Mouse (Mus musculus): ENCODE measurements around the gene Gfi1b. TPM values are rescaled to one million over a fixed set of nuclear protein-coding genes. Genes with fewer than 3 reads are reported as not detected.

Gfi1b gene
- total and polyA plus RNA-seq, 3 experiments = 82.9 to 277 (median 194) TPM

GRCm38 (mm10) chr2:28603542-28603941, 18.2 kb downstream of the Gfi1b start (continued):
- TF ChIP-seq POLR2AphosphoS2 (IDR thresholded peaks at IDR 0.05; ENCODE audit: low read length) = peak; percentile 57; the same call in 1 of the 2 replicates
- no peak for TF ChIP-seq SMC3 (IDR thresholded peaks at IDR 0.05; ENCODE audit: low read depth, low read length)
- peak; percentile 97 for TF ChIP-seq JUND (IDR thresholded peaks at IDR 0.05; ENCODE audit: low read depth, low read length)
- TF ChIP-seq POLR2AphosphoS5 (IDR thresholded peaks at IDR 0.05; ENCODE audit: borderline replicate concordance, low read depth, low read length) = peak; percentile 61; the same call in 1 of the 2 replicates
- TF ChIP-seq RCOR1 (IDR thresholded peaks at IDR 0.05; ENCODE audit: low read depth, low read length) = peak; percentile 71; the same call in 1 of the 2 replicates
- peak; percentile 84 for TF ChIP-seq ETS1 (IDR thresholded peaks at IDR 0.05; ENCODE audit: low read depth, low read length)
- TF ChIP-seq UBTF (IDR thresholded peaks at IDR 0.05; ENCODE audit: borderline replicate concordance, insufficient read depth, low read depth, low read length) = no peak
- no peak for TF ChIP-seq MYB (IDR thresholded peaks at IDR 0.05; ENCODE audit: low read depth, low read length)
- TF ChIP-seq MAFK (IDR thresholded peaks at IDR 0.05; ENCODE audit: borderline replicate concordance, low read depth, low read length) = no peak
- no peak; the same call in 1 of the 2 replicates for TF ChIP-seq ZNF384 (IDR thresholded peaks at IDR 0.05; ENCODE audit: low read depth, low read length)
- no peak for TF ChIP-seq CHD2 (IDR thresholded peaks at IDR 0.05; ENCODE audit: low read length)
- peak; percentile 77; the same call in 1 of the 2 replicates for TF ChIP-seq MEF2A (IDR thresholded peaks at IDR 0.05; ENCODE audit: extremely low read depth, insufficient replicate concordance, low read depth, low read length, poor library complexity, severe bottlenecking)
- no peak for TF ChIP-seq NRF1 (IDR thresholded peaks at IDR 0.05; ENCODE audit: insufficient read depth, low read depth, low read length, poor library complexity, severe bottlenecking)
- TF ChIP-seq SIN3A (IDR thresholded peaks at IDR 0.05; ENCODE audit: low read length) = peak; percentile 71
- TF ChIP-seq HCFC1 (IDR thresholded peaks at IDR 0.05; ENCODE audit: low read depth, low read length) = no peak
- TF ChIP-seq E2F4 (IDR thresholded peaks at IDR 0.05; ENCODE audit: borderline replicate concordance, low read depth, low read length) = no peak
- no peak; the same call in 1 of the 2 replicates for TF ChIP-seq BHLHE40 (IDR thresholded peaks at IDR 0.05; ENCODE audit: borderline replicate concordance, low read depth, low read length)

GRCm38 (mm10) chr2:28601720-28602590, 19.8 kb downstream of the Gfi1b start:
- Histone ChIP-seq H3K36me3 (ENCODE audit: control insufficient read depth in 1 of 2, insufficient read depth in 2 of 2, low read length in 2 of 2) (peaks cover 0 to 75% of the 10 kb centered on the region in 2 experiments; a peak in 2 of 4 replicates), H3K9ac (ENCODE audit: control insufficient read depth, low read depth, low read length, poor library complexity, severe bottlenecking) (peak overlapping the region; percentile 86), H3K4me3 (ENCODE audit: control insufficient read depth in 1 of 2, insufficient read depth in 1 of 2, low read depth in 2 of 2, low read length in 2 of 2) (no peak overlapping the region), H3K27me3 (ENCODE audit: control insufficient read depth in 1 of 2, insufficient read depth in 2 of 2, low read length in 2 of 2) (no peaks in the 10 kb centered on the region), H3K4me1 (ENCODE audit: control insufficient read depth in 1 of 2, insufficient read depth in 2 of 2, low read length in 2 of 2) (peaks cover 37 to 77% of the 10 kb centered on the region in 2 experiments), H3K27ac (ENCODE audit: control insufficient read depth, low read depth, low read length) (peak overlapping the region; percentile 100), H3K79me2 (ENCODE audit: control insufficient read depth, insufficient read depth, low read length, poor library complexity) (peaks cover 2% of the 10 kb centered on the region; the same call in 1 of the 2 replicates), H3K9me3 (replicated peaks; ENCODE audit: insufficient read depth, low read length) (no peaks in the 10 kb centered on the region)
- peak; percentile 96 for DNase-seq (ENCODE audit: low read depth, low spot score)
- TF ChIP-seq MAX (IDR thresholded peaks at IDR 0.05; ENCODE audit: low read length) (no peak; the same call in 1 of the 2 replicates), ZKSCAN1 (IDR thresholded peaks at IDR 0.05; ENCODE audit: low read depth, low read length) (no peak), GATA1 (IDR thresholded peaks at IDR 0.05; ENCODE audit: low read depth, low read length) (peak; percentile 99), GABPA (IDR thresholded peaks at IDR 0.05; ENCODE audit: low read depth, low read length) (peak; percentile 84), MAZ (IDR thresholded peaks at IDR 0.05; ENCODE audit: low read depth, low read length) (peak; percentile 99), CHD2 (IDR thresholded peaks at IDR 0.05; ENCODE audit: low read length) (peak; percentile 62), SIN3A (IDR thresholded peaks at IDR 0.05; ENCODE audit: low read length) (peak; percentile 100), RAD21 (IDR thresholded peaks at IDR 0.05; ENCODE audit: low read depth, low read length) (no peak), RCOR1 (IDR thresholded peaks at IDR 0.05; ENCODE audit: low read depth, low read length) (peak; percentile 95), HCFC1 (IDR thresholded peaks at IDR 0.05; ENCODE audit: low read depth, low read length) (0 out of 2 replicates have a peak, but pooled peaks have one; percentile 11), POLR2AphosphoS2 (IDR thresholded peaks at IDR 0.05; ENCODE audit: low read length) (peak; percentile 64), UBTF (IDR thresholded peaks at IDR 0.05; ENCODE audit: borderline replicate concordance, insufficient read depth, low read depth, low read length) (0 out of 2 replicates have a peak, but pooled peaks have one; percentile 44), EP300 (IDR thresholded peaks at IDR 0.05; ENCODE audit: low read depth in 1 of 2, low read length in 2 of 2) (peak; percentile 100), JUND (IDR thresholded peaks at IDR 0.05; ENCODE audit: low read depth, low read length) (peak; percentile 30; the same call in 1 of the 2 replicates), MYC (IDR thresholded peaks at IDR 0.05; ENCODE audit: low read depth, low read length) (peak; percentile 12; the same call in 1 of the 2 replicates), USF2 (IDR thresholded peaks at IDR 0.05; ENCODE audit: borderline replicate concordance in 1 of 2, insufficient read depth in 1 of 2, low read depth in 1 of 2, low read length in 2 of 2) (no peak), SMC3 (IDR thresholded peaks at IDR 0.05; ENCODE audit: low read depth, low read length) (no peak), BHLHE40 (IDR thresholded peaks at IDR 0.05; ENCODE audit: borderline replicate concordance, low read depth, low read length) (peak; percentile 83), CHD1 (IDR thresholded peaks at IDR 0.05; ENCODE audit: low read depth, low read length) (peak; percentile 95; the same call in 1 of the 2 replicates), MEF2A (IDR thresholded peaks at IDR 0.05; ENCODE audit: extremely low read depth, insufficient replicate concordance, low read depth, low read length, poor library complexity, severe bottlenecking) (peak; percentile 74; the same call in 1 of the 2 replicates), NRF1 (IDR thresholded peaks at IDR 0.05; ENCODE audit: insufficient read depth, low read depth, low read length, poor library complexity, severe bottlenecking) (no peak), POLR2A (IDR thresholded peaks at IDR 0.05; ENCODE audit: control insufficient read depth in 1 of 2, insufficient read depth in 1 of 2, low read depth in 1 of 2, low read length in 2 of 2, poor library complexity in 1 of 2) (peak; percentile 22 to 73; a peak in 2 of 4 replicates)

Data from MEL (cell line).